Mouse (Mus musculus) stomach, embryonic 15.5 days (tissue): ENCODE results near the gene Tbx5. TPM values are rescaled to one million over a fixed set of nuclear protein-coding genes. Genes with fewer than 3 reads are reported as not detected.

Experiments used
- ATAC-seq: fragments of 200-750 bp; cut with Nextera tagmentation; 2 replicates; pipeline ENCODE4 v1.8.0; 2017; ENCODE audit warnings: low read depth, moderate number of reproducible peaks, moderate TSS enrichment; ENCODE audit not compliant: insufficient read depth, low FRiP score
- H3K27ac ChIP-seq: fragments of 300-500 bp; sonication (generic); 2 replicates; pipeline ENCODE4 v1.5.1; 2015; ENCODE audit warnings: mild to moderate bottlenecking, inconsistent platforms
- H3K27me3 ChIP-seq: fragments of 300-500 bp; sonication (generic); replicated peaks from 2 replicates; pipeline ENCODE4 v1.6.1; 2015; ENCODE audit warnings: inconsistent platforms
- H3K36me3 ChIP-seq: fragments of 300-500 bp; sonication (generic); 2 replicates; pipeline ENCODE4 v1.6.1; 2015; ENCODE audit warnings: inconsistent platforms
- H3K4me1 ChIP-seq: fragments of 300-500 bp; sonication (generic); 2 replicates; pipeline ENCODE4 v1.6.1; 2015; ENCODE audit warnings: inconsistent platforms
- H3K4me2 ChIP-seq: fragments of 300-500 bp; sonication (generic); 2 replicates; pipeline ENCODE4 v1.6.1; 2015; ENCODE audit warnings: mild to moderate bottlenecking, inconsistent platforms
- H3K4me3 ChIP-seq: fragments of 300-500 bp; sonication (generic); replicated peaks from 2 replicates; pipeline ENCODE4 v1.5.1; 2015; ENCODE audit warnings: inconsistent platforms
- H3K9ac ChIP-seq: fragments of 300-500 bp; sonication (generic); 2 replicates; pipeline ENCODE4 v1.6.1; 2015; ENCODE audit warnings: inconsistent platforms
- H3K9me3 ChIP-seq: fragments of 300-500 bp; sonication (generic); 2 replicates; pipeline ENCODE4 v1.6.1; 2016; ENCODE audit warnings: inconsistent platforms
- WGBS: fragments of 180-500 bp; shearing (Covaris S2); methylation state at CpG from one replicate; pipeline ENCODE4 v1.1.7; 2015; 5-methylcytosine and 5-hydroxymethylcytosine counted together
- polyA plus RNA-seq: library from polyadenylated mRNA; unstranded; fragments of >200 nt; fragmentation: Nextera tagmentation; extraction: Ambion mirVana; gene quantifications from 2 replicates; pipeline ENCODE4 v1.2.1, GENCODE M21; 2015

The Tbx5 gene
- polyA plus RNA-seq, 1 experiment from 2014 or later: 0.62 TPM

DNA sequence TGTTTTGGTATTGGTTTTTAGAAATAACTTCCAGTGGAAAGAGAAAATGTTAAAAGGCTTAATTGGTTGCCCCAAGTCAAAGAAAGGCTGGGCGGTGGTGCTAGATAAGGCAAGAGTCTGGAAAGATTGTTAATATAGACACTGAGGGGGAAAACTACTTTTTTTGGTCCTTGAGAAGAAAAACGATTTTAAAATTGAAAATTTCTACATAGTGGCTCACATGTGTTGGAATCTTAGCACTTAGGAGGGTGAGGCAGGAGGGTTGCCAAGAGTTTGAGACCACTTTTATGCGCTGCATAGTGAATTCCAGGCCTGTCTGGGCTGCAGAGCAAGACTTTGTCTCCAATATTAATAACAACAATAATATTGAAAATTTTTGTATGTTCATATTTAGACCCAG lies 5.4 kb downstream of the Tbx5 start:
- Histone ChIP-seq H3K9me3 (no peaks in the 10 kb centered on the region), H3K9ac (no peak overlapping the region), H3K4me3 (no peak overlapping the region), H3K27me3 (peaks cover 89% of the 10 kb centered on the region), H3K36me3 (no peaks in the 10 kb centered on the region), H3K4me2 (no peak overlapping the region), H3K27ac (no peak overlapping the region), H3K4me1 (peaks cover 12% of the 10 kb centered on the region; the same call in 1 of the 2 replicates)
- no peak for ATAC-seq
- WGBS: 18% methylated on average over 3 of the region's 3 CpGs

DNA sequence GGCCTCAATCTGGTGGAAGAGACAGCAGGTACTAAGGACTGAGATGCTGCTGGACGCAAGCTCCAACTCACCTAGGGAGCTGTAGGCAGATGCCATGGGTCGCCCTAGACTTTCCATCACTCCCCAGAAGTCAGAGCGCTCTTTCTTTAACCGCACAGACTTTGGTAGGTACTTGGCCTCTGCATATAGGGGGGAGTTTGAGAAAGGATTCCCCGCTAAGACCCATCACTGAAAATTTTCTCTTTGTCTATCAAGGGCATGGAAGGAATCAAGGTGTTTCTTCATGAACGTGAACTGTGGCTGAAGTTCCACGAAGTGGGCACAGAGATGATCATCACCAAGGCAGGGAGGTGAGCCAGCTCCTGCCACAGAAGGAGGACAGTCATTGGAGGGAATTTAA lies 6.0 kb downstream of the Tbx5 start:
- peaks cover 12% of the 10 kb centered on the region; the same call in 1 of the 2 replicates for H3K4me1 ChIP-seq
- H3K4me2 ChIP-seq: no peak overlapping the region
- peaks cover 89% of the 10 kb centered on the region for H3K27me3 ChIP-seq
- H3K9ac ChIP-seq: no peak overlapping the region
- WGBS: 11% methylated on average over 7 of the region's 7 CpGs
- no peak overlapping the region for H3K4me3 ChIP-seq
- no peak overlapping the region for H3K27ac ChIP-seq
- H3K9me3 ChIP-seq: no peaks in the 10 kb centered on the region
- H3K36me3 ChIP-seq: no peaks in the 10 kb centered on the region
- ATAC-seq: no peak

DNA sequence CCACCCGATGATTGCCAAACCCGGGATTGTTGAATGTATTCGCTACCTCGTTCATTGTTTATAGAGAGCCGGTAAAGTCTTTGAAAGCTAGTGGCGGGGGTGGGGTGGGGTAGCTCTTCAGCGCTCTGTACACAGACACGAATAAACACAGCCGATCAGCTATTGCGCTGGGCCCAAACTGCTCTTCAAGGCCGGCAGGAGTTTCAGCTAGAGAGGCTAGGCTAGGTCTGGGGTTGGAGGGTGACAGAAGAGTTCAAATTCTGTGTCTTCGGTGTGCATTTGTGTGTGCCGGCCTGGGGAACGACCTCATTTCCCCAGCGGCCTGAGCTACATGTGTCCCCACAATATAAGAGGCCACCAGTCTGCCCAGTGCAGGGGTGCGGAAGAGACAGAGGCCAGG lies 6.7 kb downstream of the Tbx5 start:
- Histone ChIP-seq H3K36me3 (no peaks in the 10 kb centered on the region), H3K27me3 (peaks cover 89% of the 10 kb centered on the region), H3K9ac (no peak overlapping the region), H3K4me1 (peaks cover 12% of the 10 kb centered on the region; the same call in 1 of the 2 replicates), H3K4me2 (no peak overlapping the region), H3K27ac (no peak overlapping the region), H3K4me3 (no peak overlapping the region), H3K9me3 (no peaks in the 10 kb centered on the region)
- 3% methylated on average over 16 of the region's 16 CpGs for WGBS
- no peak for ATAC-seq

DNA sequence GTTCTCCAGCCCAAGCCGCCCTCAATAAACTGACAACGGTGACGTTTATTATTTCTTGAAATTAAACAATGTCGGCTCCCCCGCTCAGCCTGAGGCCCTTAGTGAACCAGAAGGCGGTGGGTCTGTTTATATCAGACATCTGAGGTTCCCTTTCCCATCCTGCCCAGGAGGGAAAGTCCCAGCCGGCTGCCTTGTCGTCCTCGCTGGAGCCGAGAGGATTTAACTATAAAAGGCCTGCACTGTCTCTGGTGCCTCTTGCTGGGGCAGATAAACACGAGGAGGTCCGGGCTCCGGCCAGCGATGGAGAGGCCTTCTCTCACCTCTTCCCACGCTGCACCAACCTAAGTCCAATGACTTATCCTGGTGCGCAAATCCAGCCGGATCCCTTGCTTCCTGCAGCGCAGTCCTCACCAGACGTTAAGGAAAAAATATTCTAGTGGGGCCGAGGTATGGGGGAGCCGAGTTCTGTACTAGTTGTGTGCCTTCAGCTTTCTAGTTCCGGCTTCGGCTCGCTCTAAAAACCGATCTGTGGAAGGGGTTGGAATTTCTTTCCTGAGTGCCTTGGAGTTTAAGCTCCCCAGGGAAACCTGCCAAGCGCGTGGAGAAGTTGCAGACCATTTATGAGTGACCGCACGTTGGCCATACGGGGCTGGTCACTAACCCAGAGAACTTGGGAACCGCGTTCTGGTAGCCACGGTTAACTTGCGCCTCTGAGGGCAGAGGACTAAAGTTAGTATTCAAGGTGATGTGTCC lies 7.3 kb downstream of the Tbx5 start:
- H3K27ac ChIP-seq: no peak overlapping the region
- ATAC-seq: no peak
- no peaks in the 10 kb centered on the region for H3K36me3 ChIP-seq
- H3K9ac ChIP-seq: no peak overlapping the region
- H3K4me1 ChIP-seq: peaks cover 12% of the 10 kb centered on the region; the same call in 1 of the 2 replicates
- no peak overlapping the region for H3K4me2 ChIP-seq
- no peak overlapping the region for H3K4me3 ChIP-seq
- no peaks in the 10 kb centered on the region for H3K9me3 ChIP-seq
- peaks cover 90% of the 10 kb centered on the region for H3K27me3 ChIP-seq
- WGBS: 2% methylated on average over 34 of the region's 34 CpGs

DNA sequence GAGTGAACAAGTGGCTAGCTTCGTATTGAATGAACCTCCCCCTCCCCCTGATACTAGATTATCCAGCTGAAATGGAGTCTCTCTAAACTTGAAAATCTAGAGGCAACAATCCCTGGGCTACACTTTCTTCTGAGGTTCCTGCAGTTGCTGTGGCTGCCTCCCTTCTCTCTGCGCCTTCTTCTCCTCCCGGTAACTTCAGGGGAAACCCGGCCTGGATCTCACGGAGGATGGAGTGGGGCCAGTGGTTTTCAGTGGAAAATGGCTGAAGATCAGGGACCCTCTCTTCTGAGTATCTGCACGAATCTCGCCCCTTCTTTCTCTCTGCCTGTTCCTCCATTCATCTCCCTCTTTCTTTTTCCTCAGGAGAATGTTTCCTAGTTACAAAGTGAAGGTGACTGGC lies 7.9 kb downstream of the Tbx5 start:
- Histone ChIP-seq H3K27ac (no peak overlapping the region), H3K4me1 (peaks cover 16% of the 10 kb centered on the region; the same call in 1 of the 2 replicates), H3K9ac (no peak overlapping the region), H3K27me3 (peaks cover 90% of the 10 kb centered on the region), H3K4me2 (no peak overlapping the region), H3K4me3 (no peak overlapping the region), H3K9me3 (no peaks in the 10 kb centered on the region), H3K36me3 (no peaks in the 10 kb centered on the region)
- ATAC-seq: no peak
- 0% methylated on average over 7 of the region's 7 CpGs for WGBS

DNA sequence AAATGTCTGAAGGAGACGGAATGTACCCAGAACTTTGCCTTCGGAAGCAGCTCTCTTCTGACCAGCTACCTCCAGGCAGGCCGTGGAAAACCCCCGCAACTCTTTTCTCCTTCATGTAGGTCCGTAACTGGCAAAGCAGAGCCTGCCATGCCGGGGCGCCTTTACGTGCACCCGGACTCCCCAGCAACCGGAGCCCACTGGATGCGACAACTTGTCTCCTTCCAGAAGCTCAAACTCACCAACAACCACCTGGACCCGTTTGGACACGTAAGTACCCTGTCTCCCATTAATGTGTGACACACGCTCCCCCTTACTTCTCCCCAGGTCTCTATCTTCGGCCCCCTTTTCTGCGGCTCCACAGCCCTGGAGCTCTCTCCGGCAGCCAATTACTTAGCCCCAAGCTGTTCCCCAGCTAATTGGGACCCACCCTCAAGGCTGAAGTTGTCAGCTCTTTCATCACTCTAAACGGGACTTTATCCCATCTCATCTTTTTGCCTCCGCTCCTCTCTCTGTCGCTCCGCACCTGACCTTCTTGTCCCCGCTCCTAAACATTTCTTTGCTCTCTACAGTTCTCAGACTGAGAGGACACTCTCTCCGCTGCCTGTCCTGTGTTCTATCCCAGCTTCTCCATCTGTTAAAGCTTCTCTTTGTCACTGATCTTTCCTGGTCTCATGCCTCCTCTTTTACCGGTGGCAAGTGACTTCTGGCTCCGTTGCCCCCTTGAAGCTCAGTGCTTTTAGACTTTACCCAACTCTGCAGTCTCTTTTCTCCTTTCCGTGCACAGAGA lies 9.4 kb downstream of the Tbx5 start:
- no peak for ATAC-seq
- Histone ChIP-seq H3K4me3 (no peak overlapping the region), H3K27me3 (peaks cover 91% of the 10 kb centered on the region), H3K27ac (no peak overlapping the region), H3K36me3 (no peaks in the 10 kb centered on the region), H3K9ac (no peak overlapping the region), H3K4me2 (no peak overlapping the region), H3K4me1 (peaks cover 16% of the 10 kb centered on the region; the same call in 1 of the 2 replicates), H3K9me3 (no peaks in the 10 kb centered on the region)
- WGBS: 6% methylated on average over 26 of the region's 26 CpGs

DNA sequence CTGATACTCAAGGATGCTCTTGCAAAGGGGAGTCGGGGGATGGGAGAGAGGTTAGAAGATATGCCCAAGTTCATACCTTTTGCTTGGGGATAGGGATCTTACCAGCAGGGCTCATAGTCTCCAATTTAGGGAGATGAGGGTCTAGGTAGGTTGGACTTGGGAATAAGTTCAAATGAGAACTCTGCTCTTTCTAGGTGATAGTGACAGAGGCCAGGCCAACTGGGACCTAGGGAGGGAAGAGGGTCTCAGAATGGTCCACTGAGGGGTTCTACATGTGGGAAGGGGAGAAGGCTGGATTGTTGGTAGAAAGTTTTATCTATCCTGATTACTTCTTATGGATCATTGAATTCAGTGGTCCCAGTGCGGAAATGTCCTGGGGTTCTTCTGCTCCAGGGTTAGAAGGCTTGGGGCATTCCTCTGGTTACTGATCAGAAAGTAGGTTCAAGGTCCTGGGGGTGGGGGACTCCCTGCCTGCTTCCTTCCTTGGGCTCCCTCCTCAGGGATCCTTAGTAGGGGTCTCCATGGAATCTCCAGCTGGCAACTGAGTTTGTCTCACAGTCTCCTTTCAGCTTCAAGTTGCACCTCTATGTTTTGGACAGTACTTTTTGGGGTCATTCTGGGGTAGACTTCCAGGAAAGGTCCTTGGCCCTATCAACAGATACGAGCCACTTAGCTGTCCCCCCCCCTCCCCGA lies 10.4 kb downstream of the Tbx5 start:
- H3K4me3 ChIP-seq: no peak overlapping the region
- H3K27me3 ChIP-seq: peaks cover 91% of the 10 kb centered on the region
- H3K4me2 ChIP-seq: no peak overlapping the region
- 18% methylated on average over 4 of the region's 4 CpGs for WGBS
- no peaks in the 10 kb centered on the region for H3K9me3 ChIP-seq
- ATAC-seq: no peak
- no peak overlapping the region for H3K27ac ChIP-seq
- no peaks in the 10 kb centered on the region for H3K36me3 ChIP-seq
- H3K4me1 ChIP-seq: peaks cover 16% of the 10 kb centered on the region; the same call in 1 of the 2 replicates
- no peak overlapping the region for H3K9ac ChIP-seq

DNA sequence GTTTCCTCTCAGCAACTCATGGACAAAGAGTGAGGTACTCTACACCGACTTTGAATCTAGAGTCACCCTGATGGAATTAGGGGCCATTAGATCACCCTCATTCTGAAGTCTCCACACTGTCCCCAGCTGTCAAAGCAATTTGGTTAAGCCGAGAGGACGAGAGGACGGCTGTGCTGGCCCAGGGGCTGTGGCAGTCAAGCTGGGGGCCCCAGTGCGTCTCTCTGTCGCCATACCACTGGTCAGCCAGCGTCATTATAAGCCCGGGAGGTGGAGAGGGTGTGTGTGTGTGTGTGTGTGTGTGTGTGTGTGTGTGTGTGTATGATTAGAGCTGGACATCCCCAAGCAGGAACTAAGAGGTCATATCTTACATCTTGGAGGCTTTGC lies 10.9 kb downstream of the Tbx5 start:
- ATAC-seq: no peak
- Histone ChIP-seq H3K4me3 (no peak overlapping the region), H3K4me1 (peaks cover 16% of the 10 kb centered on the region; the same call in 1 of the 2 replicates), H3K9ac (no peak overlapping the region), H3K36me3 (no peaks in the 10 kb centered on the region), H3K27ac (no peak overlapping the region), H3K27me3 (peaks cover 88% of the 10 kb centered on the region), H3K9me3 (no peaks in the 10 kb centered on the region), H3K4me2 (no peak overlapping the region)
- 10% methylated on average over 8 of the region's 8 CpGs for WGBS

DNA sequence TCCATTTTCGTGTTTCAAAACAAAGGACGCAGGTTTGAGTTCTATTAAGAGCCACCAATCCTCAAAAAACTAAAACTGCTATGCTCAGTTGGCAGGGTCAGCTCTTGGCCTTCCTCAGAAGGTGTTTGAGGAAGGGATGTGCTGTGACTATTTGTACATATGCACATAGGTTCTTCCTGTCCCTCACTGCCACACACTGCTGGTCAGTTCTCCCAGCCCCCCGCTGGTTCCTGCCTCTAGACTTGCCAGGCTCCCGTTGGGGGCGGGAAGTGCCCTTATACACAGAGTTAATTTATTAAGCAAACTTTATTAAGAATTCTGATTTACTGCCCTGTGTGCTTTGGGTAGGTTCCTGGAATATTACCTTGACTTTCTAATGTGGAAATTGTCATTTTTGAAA lies 11.9 kb downstream of the Tbx5 start:
- peaks cover 86% of the 10 kb centered on the region for H3K27me3 ChIP-seq
- H3K9ac ChIP-seq: no peak overlapping the region
- WGBS: 8% methylated on average over 5 of the region's 5 CpGs
- ATAC-seq: no peak
- H3K4me1 ChIP-seq: peaks cover 11% of the 10 kb centered on the region; the same call in 1 of the 2 replicates
- H3K4me2 ChIP-seq: no peak overlapping the region
- no peak overlapping the region for H3K27ac ChIP-seq
- H3K36me3 ChIP-seq: no peaks in the 10 kb centered on the region
- no peaks in the 10 kb centered on the region for H3K9me3 ChIP-seq
- H3K4me3 ChIP-seq: no peak overlapping the region

DNA sequence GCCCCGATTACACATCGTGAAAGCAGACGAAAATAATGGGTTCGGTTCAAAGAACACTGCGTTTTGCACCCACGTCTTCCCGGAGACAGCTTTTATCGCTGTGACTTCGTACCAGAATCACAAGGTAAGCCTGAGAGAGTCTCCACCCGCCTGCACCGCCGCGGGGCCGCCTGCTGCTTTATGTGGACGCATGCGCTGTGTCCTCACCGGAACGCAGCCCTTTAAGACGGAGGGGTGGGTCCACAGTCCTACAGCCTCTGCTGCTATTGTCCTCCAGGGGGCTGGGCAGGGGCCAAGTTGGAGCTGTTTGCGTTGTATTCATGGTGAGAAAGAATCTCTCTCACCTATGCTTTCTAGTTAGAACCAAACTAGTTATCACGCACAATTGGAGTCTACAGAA lies 12.5 kb downstream of the Tbx5 start:
- 0 out of 2 replicates have a peak, but pooled peaks have one; percentile 50 for ATAC-seq
- peaks cover 79% of the 10 kb centered on the region for H3K27me3 ChIP-seq
- H3K36me3 ChIP-seq: no peaks in the 10 kb centered on the region
- no peak overlapping the region for H3K9ac ChIP-seq
- no peak overlapping the region for H3K27ac ChIP-seq
- H3K4me2 ChIP-seq: peak overlapping the region; percentile 41
- H3K4me1 ChIP-seq: 0 out of 2 replicates have a peak, but pooled peaks cover 5% of the 10 kb centered on the region
- peak overlapping the region; percentile 7; the same call in 1 of the 2 replicates for H3K4me3 ChIP-seq
- WGBS: 2% methylated on average over 21 of the region's 21 CpGs
- H3K9me3 ChIP-seq: no peaks in the 10 kb centered on the region

DNA sequence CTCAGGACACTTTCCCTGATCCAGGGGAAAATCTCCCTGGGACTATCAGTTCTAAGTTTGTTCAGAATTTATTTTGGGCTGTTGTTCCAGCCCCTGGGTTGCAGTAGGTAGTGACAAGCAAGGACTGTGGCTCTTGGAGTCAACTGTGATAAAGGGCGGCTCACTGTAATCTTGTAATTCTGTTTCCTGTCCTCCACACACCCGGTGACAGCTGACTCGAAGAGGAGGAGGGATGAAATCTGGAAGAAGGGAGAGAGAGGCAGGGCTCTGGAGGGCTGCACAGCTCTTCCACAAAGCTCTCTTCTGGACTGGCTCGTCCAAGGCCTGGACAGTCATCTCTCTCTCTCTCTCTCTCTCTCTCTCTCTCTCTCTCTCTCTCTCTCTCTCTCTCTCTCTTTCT lies 24.6 kb downstream of the Tbx5 start:
- no peak overlapping the region for H3K27ac ChIP-seq
- H3K4me2 ChIP-seq: no peak overlapping the region
- ATAC-seq: no peak
- no peaks in the 10 kb centered on the region for H3K36me3 ChIP-seq
- no peak overlapping the region for H3K4me3 ChIP-seq
- H3K9me3 ChIP-seq: no peaks in the 10 kb centered on the region
- 37% methylated on average over 4 of the region's 4 CpGs for whole genome bisulfite sequencing
- no peaks in the 10 kb centered on the region for H3K4me1 ChIP-seq
- H3K9ac ChIP-seq: no peak overlapping the region
- H3K27me3 ChIP-seq: 0 out of 2 replicates have a peak, but pooled peaks cover 3% of the 10 kb centered on the region
